Comparison of ENCODE assay signal across 25 mouse cellular contexts in genomic region chr19:4545091-4545490, GRCm38 (mm10). TPM values are rescaled to one million over a fixed set of nuclear protein-coding genes. Genes with fewer than 3 reads are reported as not detected.
DNase-seq lines count a peak whose midpoint lies in the region; ATAC-seq lines count a peak whose summit lies in the region.
"Had no signal": no experiment of that assay in that cellular context is flagged by ENCODE, and none has a peak within 500 bp of the region (broad histone marks: within the 10 kb centered on the region; RNA-seq: fewer than 3 reads in every experiment).

No protein-coding gene starts in this region.

- WGBS in heart, embryonic 11.5 days (ENCODE audit: insufficient replicate concordance) = 84% methylated on average over 4 of the region's 4 CpGs
- WGBS in midbrain, embryonic 11.5 days = 87% methylated on average over 4 of the region's 4 CpGs
- 85% methylated on average over 4 of the region's 4 CpGs for WGBS in midbrain, embryonic 16.5 days

- DNase-seq in heart, adult 11 months = peak; percentile 54
- peak; percentile 66 for DNase-seq in kidney, adult 9 months
- no peak for DNase-seq in kidney, postnatal 4 days
- DNase-seq in midbrain, embryonic 11.5 days (ENCODE audit: low spot score, missing footprints) = peak; percentile 68
- DNase-seq: adrenal gland, adult 8-10 months; adrenal gland, postnatal 25 days; cerebellum, adult 11 months; cerebellum, adult 18-20 months; cerebellum, adult 8-10 months; cerebellum, adult 9-11 months; cerebellum, postnatal 14 days; cerebellum, postnatal 36 days; embryo, embryonic 11 days had no signal

- no peaks in the 10 kb centered on the region for H3K36me3 ChIP-seq in heart, embryonic 11.5 days (ENCODE audit: control insufficient read depth, insufficient read depth, low read length)
- no peaks in the 10 kb centered on the region for H3K36me3 ChIP-seq in midbrain, embryonic 11.5 days (ENCODE audit: control insufficient read depth, insufficient read depth, low read length)
- H3K36me3 ChIP-seq in midbrain, embryonic 16.5 days (ENCODE audit: control insufficient read depth, insufficient read depth, low read length) = no peaks in the 10 kb centered on the region
- H3K36me3 ChIP-seq: embryonic facial prominence, embryonic 13.5 days; embryonic facial prominence, embryonic 15.5 days; forebrain, embryonic 10.5 days; forebrain, embryonic 12.5 days had no signal

- no peak overlapping the region for H3K27ac ChIP-seq in heart, embryonic 11.5 days (ENCODE audit: low read depth, low read length)
- H3K27ac ChIP-seq in midbrain, embryonic 11.5 days (ENCODE audit: low read depth, low read length) = no peak overlapping the region
- H3K27ac ChIP-seq in midbrain, embryonic 16.5 days (ENCODE audit: low read length) = no peak overlapping the region
- H3K27ac ChIP-seq: embryonic facial prominence, embryonic 13.5 days; embryonic facial prominence, embryonic 15.5 days; forebrain, embryonic 10.5 days; forebrain, embryonic 12.5 days had no signal

- H3K9ac ChIP-seq in heart, embryonic 11.5 days (ENCODE audit: low read depth, low read length) = no peak overlapping the region
- H3K9ac ChIP-seq in midbrain, embryonic 11.5 days (ENCODE audit: low read length) = no peak overlapping the region
- H3K9ac ChIP-seq in midbrain, embryonic 16.5 days (ENCODE audit: low read depth, low read length) = no peak overlapping the region
- H3K9ac ChIP-seq: embryonic facial prominence, embryonic 13.5 days; embryonic facial prominence, embryonic 15.5 days; forebrain, embryonic 12.5 days had no signal

- no peaks in the 10 kb centered on the region for H3K4me1 ChIP-seq in heart, embryonic 11.5 days (ENCODE audit: control insufficient read depth, insufficient read depth, low read length)
- no peaks in the 10 kb centered on the region for H3K4me1 ChIP-seq in midbrain, embryonic 11.5 days (ENCODE audit: control insufficient read depth, insufficient read depth, low read length)
- no peaks in the 10 kb centered on the region for H3K4me1 ChIP-seq in midbrain, embryonic 16.5 days (ENCODE audit: control insufficient read depth, insufficient read depth, low read length)
- H3K4me1 ChIP-seq: embryonic facial prominence, embryonic 13.5 days; embryonic facial prominence, embryonic 15.5 days; forebrain, embryonic 12.5 days had no signal

- no peak overlapping the region for H3K4me2 ChIP-seq in heart, embryonic 11.5 days
- H3K4me2 ChIP-seq in midbrain, embryonic 11.5 days = no peak overlapping the region
- H3K4me2 ChIP-seq in midbrain, embryonic 16.5 days (ENCODE audit: low read length) = no peak overlapping the region
- H3K4me2 ChIP-seq: embryonic facial prominence, embryonic 13.5 days; embryonic facial prominence, embryonic 15.5 days; forebrain, embryonic 12.5 days had no signal

- no peak for ATAC-seq in heart, embryonic 11.5 days (replicated peaks; ENCODE audit: insufficient number of reproducible peaks, low FRiP score, low TSS enrichment)
- ATAC-seq in midbrain, embryonic 11.5 days (ENCODE audit: low FRiP score) = no peak
- ATAC-seq in midbrain, embryonic 16.5 days = no peak
- ATAC-seq: forebrain, embryonic 14.5 days; forebrain, embryonic 16.5 days had no signal

- H3K27me3 ChIP-seq in heart, embryonic 11.5 days (ENCODE audit: control insufficient read depth, insufficient read depth, low read length) = no peaks in the 10 kb centered on the region
- no peaks in the 10 kb centered on the region for H3K27me3 ChIP-seq in midbrain, embryonic 11.5 days (ENCODE audit: control insufficient read depth, insufficient read depth, low read length)
- H3K27me3 ChIP-seq in midbrain, embryonic 16.5 days (ENCODE audit: control insufficient read depth, insufficient read depth, low read depth, low read length) = no peaks in the 10 kb centered on the region
- H3K27me3 ChIP-seq: embryonic facial prominence, embryonic 13.5 days; embryonic facial prominence, embryonic 15.5 days; forebrain, embryonic 12.5 days had no signal

- no peaks in the 10 kb centered on the region for H3K9me3 ChIP-seq in heart, embryonic 11.5 days (replicated peaks; ENCODE audit: control insufficient read depth, low read length)
- no peaks in the 10 kb centered on the region for H3K9me3 ChIP-seq in midbrain, embryonic 11.5 days (ENCODE audit: control insufficient read depth, low read length)
- no peaks in the 10 kb centered on the region for H3K9me3 ChIP-seq in midbrain, embryonic 16.5 days (replicated peaks; ENCODE audit: control insufficient read depth, low read length, poor library complexity, severe bottlenecking)
- H3K9me3 ChIP-seq: embryonic facial prominence, embryonic 13.5 days; embryonic facial prominence, embryonic 15.5 days; forebrain, embryonic 10.5 days; forebrain, embryonic 12.5 days had no signal

- no peak overlapping the region for H3K4me3 ChIP-seq in heart, embryonic 11.5 days (ENCODE audit: low read depth, low read length)
- H3K4me3 ChIP-seq in midbrain, embryonic 11.5 days (ENCODE audit: low read depth, low read length) = no peak overlapping the region
- no peak overlapping the region for H3K4me3 ChIP-seq in midbrain, embryonic 16.5 days (ENCODE audit: low read depth, low read length)
- H3K4me3 ChIP-seq: embryonic facial prominence, embryonic 13.5 days; embryonic facial prominence, embryonic 15.5 days; erythroblast, embryonic 14.5 days; forebrain, embryonic 10.5 days; forebrain, embryonic 12.5 days had no signal

RNA-seq across cellular contexts. Expression of gene Pcx, which starts 34.8 kb away (rescaled TPM):
- polyA plus RNA-seq in heart, embryonic 11.5 days (2014; fragmentation: Nextera tagmentation; extraction: Ambion mirVana) = 12.8 and 13.9 TPM in 2 replicates
- polyA plus RNA-seq in midbrain, embryonic 11.5 days (2014; fragmentation: Nextera tagmentation; extraction: Ambion mirVana) = 13.8 and 14.0 TPM in 2 replicates
- 25.1 and 35.3 TPM in 2 replicates for polyA plus RNA-seq in midbrain, embryonic 16.5 days (2015; fragmentation: Nextera tagmentation; extraction: Ambion mirVana)

RNA-seq across cellular contexts. Expression of gene 2010003K11Rik, which starts 46.7 kb away (rescaled TPM):
- not detected in 2 replicates for polyA plus RNA-seq in heart, embryonic 11.5 days (2014; fragmentation: Nextera tagmentation; extraction: Ambion mirVana)
- not detected in 2 replicates for polyA plus RNA-seq in midbrain, embryonic 11.5 days (2014; fragmentation: Nextera tagmentation; extraction: Ambion mirVana)
- polyA plus RNA-seq in midbrain, embryonic 16.5 days (2015; fragmentation: Nextera tagmentation; extraction: Ambion mirVana) = not detected in 2 replicates
- polyA plus RNA-seq: brain, embryonic 14.5 days; C2C12; embryonic facial prominence, embryonic 11.5 days; embryonic facial prominence, embryonic 13.5 days; embryonic facial prominence, embryonic 15.5 days; erythroblast, embryonic 14.5 days; forebrain, embryonic 10.5 days; forebrain, embryonic 12.5 days; forebrain, embryonic 14.5 days; forebrain, embryonic 16.5 days had no signal

Comparison
In these comparisons a context has a peak if more than half of its experiments do, and no peak if none do; other contexts are left out.
1. DNase-seq: peak in heart, adult 11 months (single experiment), kidney, adult 9 months (single experiment) and midbrain, embryonic 11.5 days (single experiment); none in kidney, postnatal 4 days (0 of 2).